Mouse (Mus musculus): Measurements from ENCODE around the gene Akap13.

DNA sequence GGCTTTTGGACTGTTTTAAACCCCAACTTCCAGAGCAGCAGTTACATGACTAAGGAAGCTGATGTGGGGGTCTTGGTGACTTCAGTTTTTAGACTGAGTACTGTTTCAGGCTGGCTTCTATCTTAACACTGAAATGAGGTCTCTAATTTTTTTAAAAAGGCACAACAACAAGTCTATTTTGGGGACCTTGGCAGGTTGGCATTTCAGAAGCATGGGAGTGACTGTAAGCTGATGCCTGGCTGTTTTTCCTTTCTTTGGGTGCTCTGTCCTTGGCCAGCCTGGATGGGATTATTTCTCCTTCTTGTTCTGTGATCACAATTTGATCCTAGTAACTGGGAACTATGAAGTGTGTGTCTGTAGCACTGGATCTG lies 157.3 kb downstream of the Akap13 start:
- TF ChIP-seq CTCF (IDR thresholded peaks at IDR 0.05; ENCODE audit: low read depth) (no peak), EP300 (IDR thresholded peaks at IDR 0.05; ENCODE audit: low read depth) (no peak)
